Mouse (Mus musculus) spleen, postnatal 36 days (tissue): Measurements from ENCODE around the gene Itgb8.

Experiments
- DNase-seq, 2 experiments: peaks; one replicate each; pipeline ENCODE4 v3.0.0; 2022; ENCODE audit warnings: low spot score in 2 of 2, mixed read lengths in 1 of 2

Itgb8 gene

DNA sequence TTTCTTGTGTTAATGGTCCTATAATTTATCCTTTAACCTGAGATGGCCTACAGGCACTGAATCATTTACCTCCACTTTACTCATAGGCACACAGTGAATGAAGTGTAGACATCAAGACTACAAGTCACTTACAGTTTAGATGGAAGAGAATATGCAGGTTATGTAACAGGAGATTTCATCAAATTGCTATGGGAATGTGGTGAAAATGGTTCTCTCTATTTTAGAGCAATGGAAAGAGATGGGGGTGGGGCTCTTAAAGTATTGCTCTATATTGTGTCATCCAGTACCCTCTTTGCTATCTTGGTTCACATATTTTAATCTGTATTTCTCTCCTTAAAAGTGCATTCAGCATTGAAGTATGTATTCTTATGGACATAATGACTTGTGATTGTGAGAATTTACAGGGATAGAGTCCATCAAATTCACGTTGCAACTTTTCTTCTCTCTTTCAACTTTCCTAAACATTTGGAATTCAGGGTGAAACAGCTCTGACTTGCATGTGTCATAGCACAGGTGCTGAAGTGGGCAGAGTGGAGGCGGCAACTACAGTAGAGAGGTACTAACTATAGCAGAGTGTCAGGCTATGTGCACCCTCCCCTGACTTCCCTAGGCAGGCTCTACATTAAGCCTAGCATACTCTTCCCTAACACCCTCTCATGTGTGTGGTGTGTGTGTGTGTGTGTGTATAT is 29.1 kb downstream of the Itgb8 start:
- no peak for DNase-seq

GRCm38 (mm10) chr12:119207464-119207801 is 31.2 kb downstream of the Itgb8 start:
- DNase-seq = no peak

DNA sequence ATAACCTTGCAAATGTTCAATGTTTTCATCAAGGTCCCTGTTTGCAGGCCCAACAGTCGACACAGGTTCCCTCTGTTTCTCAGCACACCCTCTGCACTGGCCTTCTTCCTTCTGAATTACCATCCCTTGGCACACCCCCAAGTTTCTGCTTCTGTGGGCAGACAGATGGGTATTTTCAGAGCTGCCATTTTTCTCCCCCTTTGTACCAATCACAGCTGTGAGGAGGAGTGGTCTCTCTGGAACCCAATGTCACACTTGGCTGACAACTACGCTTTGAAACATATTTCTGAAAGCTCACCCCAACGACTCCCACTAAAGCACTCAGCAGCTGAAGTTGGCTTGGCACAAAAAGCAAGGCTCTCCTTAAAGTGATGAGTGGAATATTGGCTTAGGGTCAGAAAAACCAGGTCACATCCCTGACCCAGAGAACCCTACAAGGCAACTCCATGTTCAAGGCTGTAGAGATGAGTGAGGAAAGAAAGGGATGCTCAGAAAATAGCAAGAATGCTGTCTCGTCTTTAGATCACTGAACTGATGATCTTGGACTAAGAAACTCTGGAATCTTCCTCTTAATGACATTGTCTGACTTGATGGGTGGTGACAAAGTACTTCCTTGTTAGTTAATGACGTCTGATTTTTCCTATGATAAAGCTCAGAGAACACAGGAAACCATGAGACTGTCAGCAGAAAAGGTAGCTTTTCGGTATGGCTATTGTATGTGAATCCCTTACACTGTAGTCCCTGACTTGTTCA is 31.7 kb downstream of the Itgb8 start:
- no peak for DNase-seq

DNA sequence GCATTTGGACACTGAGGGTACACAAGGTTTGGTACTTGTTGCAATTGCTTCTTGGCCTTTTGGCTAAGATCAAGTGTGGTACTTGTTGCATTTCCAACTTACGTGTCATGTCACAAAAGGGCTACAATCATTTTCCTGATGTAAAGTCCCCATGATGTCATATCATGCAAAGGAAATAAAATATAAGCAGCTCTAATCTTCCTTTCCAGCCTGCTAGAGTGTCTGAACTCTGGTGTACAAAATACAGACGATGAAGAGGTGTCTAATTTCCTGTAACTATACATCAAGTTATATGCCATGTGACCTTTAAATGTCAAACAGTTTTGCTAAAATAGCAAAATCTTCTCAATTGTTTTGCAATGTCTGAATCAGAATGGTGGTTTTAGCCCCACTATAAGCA is 34.2 kb downstream of the Itgb8 start:
- DNase-seq = no peak

DNA sequence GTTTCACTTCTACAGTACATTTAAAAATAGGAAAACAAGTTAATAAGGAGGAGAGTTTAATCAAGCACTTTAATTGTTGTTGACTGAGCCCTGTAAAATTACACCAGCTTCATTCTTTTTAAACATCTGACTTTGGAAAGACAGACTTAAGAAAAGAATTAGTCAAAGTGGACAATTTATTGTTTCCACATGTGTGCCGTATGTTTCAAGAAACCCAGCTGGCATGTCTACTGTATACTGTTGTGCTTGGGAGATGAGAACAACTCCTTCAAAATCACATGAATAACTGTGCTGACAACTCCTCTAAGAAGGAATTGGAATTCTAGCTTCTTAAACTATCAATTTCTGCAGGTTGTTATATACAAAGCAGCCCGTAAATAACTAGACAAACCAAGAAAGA is 35.8 kb downstream of the Itgb8 start:
- DNase-seq = no peak

DNA sequence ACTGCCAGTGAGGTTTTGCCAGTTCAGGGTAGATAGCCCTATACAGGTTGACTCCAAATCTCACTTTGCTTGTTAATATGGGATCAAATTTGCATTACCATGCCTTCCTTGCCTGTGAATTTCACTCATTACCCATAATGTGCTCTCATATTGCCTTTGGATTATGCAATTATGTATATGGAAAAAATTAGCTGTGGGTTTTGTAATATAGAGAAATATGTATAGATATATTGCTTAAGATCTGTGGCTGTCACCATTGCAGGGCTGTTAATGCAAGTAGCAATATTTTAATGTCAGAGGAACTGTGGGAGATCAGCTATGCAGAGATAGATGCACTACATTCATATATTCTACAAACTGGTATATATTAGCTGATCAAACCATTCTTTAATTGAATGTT is 43.5 kb downstream of the Itgb8 start:
- no peak for DNase-seq

- DNase-seq = no peak
Observed at GRCm38 (mm10) chr12:119189814-119190213, 48.8 kb downstream of the Itgb8 start.

DNA sequence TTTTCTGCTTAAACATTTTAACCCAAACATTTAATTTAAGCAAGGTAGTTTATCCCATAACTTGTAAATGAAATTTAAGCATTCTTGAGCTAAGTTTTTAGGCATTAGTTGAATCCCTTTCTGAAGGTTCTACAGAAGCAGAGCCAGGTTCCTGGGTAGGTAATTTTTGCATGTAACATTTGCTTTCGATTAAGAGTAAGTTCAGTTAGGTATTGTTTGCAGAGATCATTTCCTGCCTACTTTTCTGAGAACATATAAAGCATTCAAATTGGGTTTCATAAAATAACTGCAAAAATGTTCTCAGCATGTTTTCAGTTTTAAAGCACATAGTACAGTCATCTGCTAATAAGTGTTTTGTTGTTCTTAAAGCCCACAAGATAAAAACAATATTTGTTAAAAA is 53.2 kb downstream of the Itgb8 start:
- DNase-seq = no peak

DNA sequence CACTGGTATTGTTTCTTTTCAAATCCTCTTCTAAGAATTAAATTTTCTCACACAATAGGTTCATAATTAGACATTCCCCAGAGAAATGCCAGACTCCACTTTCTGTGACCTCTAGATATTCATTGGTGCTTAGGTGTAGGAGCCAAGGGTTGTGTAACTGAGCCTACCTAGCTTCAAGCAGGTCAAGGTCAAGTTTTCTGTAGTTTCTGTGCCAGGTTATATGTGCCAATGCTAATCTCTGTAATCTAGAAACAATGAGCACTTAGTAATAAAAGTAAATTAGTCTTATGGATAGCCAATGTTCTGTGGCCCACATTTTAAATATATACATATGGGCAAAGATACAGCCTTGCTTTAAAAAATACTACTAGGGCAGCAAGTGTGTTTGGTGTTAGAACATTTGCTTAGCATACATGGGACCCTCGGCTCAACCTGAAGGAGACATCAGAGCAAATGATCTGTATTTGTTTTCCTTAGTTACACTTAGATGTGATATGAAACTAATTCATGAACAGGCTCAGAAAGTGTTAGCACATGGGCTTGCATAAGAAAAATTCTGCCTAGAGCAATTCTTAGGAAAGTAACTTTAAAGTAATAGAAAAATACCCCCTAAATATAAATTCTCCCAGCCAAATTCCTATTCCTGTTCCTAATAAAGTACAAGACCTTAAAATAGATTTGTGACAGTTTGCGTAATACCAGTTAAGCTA is 56.2 kb downstream of the Itgb8 start:
- DNase-seq = no peak

GRCm38 (mm10) chr12:119176017-119176416 is 62.6 kb downstream of the Itgb8 start:
- DNase-seq = no peak

DNA sequence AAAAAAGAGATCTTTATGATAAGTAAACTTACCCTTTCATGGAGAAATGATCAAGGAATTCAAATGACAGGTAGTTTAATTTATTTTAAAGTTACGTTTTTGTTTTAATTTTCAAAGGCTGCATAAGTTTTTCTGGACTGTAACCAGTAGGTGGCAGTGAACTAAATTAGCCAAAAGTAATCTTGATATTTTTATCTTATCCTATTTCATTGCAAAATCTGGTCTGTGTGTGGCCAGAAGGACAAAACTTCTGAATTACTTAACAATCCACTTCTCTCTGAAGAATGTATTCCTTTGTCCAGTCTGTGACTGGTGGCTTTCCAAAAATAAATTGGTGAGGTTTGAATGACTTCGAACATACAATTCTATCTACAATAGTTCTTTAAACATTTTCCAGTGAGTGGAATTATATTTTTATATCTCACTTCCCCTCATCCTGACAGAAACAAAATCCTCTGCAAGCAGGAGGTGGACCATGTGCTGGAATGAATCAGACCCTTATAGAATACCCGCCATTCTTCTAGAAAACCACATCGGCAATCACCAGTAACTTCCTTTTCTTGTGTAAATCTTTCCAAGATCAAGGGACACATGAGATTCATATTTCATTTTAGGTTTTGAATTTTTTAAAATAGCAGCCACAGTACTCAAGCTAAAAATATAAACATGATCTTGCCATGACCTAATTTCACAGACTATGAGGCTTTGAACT is 68.6 kb downstream of the Itgb8 start:
- DNase-seq = no peak

DNA sequence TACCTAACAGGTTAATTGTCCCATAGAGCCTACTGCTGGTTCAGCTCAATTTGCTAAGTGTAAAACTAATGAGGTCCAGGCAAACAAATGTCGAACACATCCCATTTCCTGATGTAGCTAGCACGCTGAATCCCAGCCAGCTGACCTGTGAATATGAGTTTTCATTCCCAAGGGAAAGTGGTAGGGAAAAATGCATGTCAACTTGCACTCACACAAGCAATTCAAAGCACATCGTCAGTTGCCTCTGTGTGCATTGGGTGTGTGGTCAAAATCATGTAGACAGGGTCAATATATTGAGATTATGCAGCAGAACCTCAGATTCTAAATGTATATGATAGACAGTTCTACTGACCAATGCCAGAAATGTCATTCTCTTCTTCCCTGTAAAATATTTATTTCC is 69.5 kb downstream of the Itgb8 start:
- DNase-seq = no peak

DNA sequence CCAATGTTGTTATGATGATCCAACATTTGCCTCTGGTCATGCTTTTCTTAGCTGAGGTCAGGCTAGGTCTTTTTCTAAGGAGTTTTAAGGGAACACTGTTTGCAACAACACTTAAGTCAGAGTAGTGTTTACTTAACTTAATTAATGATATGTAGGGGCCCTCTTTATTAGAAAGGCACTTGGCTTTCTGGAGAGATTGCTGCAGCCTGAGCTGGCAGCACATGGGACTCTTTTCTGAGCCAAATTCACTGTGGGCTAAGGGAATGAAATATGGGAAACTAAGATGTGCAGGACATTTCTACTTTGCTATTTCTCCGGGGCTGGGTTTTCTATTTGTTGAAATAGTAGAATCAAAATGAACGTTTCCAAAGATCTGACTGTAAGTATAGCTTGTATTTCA is 73.5 kb downstream of the Itgb8 start:
- no peak for DNase-seq

GRCm38 (mm10) chr12:119164672-119165071 is 73.9 kb downstream of the Itgb8 start:
- DNase-seq = no peak

DNA sequence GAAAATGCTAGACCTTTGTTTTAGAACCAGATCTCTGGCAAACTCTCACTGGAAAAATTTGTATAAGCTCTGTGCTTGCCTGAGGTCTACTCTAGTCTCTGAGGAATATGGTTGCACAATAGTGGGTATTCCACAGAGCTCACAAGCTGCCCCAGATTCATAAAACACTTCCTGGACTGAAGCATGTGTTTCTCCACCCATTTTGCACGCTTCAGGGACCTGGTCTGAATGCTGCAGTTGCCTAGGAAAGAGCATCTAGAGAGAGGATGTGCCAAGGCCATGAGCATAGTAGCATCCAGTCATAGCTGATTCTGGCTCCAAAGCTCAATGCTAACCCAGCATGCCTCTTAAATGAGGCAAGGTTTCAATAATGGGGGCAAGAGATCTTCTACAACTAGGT is 74.4 kb downstream of the Itgb8 start:
- no peak for DNase-seq

- DNase-seq = no peak
Observed at GRCm38 (mm10) chr12:119160786-119161185, 77.8 kb downstream of the Itgb8 start.

- DNase-seq = no peak
Observed at GRCm38 (mm10) chr12:119159254-119159933, 79.2 kb downstream of the Itgb8 start.

DNA sequence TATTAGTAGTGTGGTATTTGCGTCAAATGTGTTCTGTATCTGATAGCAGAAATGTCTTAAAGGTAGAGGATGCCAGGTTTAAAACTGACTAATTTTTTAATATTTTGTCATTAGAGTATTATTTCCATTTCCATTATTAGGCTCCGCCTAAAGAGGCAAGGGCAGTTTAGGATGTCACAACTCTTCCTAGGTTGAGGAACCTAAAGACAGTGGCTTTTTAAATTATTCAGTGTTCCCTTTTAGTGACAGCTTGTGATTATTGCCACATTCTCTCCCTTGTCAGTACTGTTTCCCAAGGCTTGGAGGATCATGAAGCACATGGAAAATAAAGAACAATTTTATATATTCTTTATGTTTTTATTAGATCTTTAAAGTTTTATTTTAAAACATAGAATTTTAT is 80.9 kb downstream of the Itgb8 start:
- DNase-seq = no peak

- DNase-seq = peak; percentile 17 to 39
Observed at GRCm38 (mm10) chr12:119157068-119157467, 81.5 kb downstream of the Itgb8 start.

DNA sequence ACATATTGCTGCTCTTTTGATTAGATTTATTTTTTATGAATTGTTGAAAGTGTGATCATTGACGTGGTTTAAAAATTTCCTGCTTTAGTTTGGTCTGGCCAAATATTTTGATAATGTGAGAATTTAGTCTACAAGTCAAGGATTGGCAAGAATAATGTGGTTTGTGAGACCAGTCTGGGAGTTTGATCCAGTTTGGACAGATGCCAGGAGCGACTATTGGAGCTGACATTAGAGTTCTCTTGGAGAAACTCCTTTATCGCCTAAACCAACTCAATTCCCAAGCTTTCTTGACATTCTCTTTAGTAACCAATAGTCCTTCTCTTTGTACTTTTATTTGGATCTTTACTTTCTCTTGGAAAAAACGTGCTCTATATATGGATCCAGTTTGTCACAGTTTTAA is 83.0 kb downstream of the Itgb8 start:
- no peak for DNase-seq

- no peak for DNase-seq
Observed at GRCm38 (mm10) chr12:119150956-119151355, 87.6 kb downstream of the Itgb8 start.

DNA sequence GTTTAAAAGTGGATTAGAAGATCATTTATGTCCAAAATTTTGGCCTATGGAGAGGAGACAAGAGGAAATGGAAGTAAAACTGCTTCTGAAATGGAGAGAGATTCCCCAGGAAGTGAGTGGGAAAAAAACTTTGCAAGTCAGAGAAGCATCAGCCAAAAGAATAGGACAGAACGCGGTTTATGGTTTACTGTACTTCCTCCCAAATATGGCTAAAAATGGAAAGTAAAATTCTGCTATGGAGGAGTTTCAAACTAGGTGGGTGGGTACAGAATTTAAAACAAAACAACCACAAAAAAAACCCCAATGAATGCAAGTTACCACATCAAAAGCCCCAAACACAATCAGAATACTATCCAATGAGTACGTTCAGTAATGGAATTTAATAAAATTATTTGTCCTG is 90.8 kb downstream of the Itgb8 start:
- DNase-seq = no peak
